Mouse (Mus musculus): ENCODE data around the gene Galnt2. TPM values are rescaled to one million over a fixed set of nuclear protein-coding genes. Genes with fewer than 3 reads are reported as not detected.
A peak's percentile ranks its signal among the peaks of the same experiment; 100 is the strongest.

Galnt2 gene
- total RNA-seq, 2 experiments from 2014 or later = 41.9 to 42.7 TPM

DNA sequence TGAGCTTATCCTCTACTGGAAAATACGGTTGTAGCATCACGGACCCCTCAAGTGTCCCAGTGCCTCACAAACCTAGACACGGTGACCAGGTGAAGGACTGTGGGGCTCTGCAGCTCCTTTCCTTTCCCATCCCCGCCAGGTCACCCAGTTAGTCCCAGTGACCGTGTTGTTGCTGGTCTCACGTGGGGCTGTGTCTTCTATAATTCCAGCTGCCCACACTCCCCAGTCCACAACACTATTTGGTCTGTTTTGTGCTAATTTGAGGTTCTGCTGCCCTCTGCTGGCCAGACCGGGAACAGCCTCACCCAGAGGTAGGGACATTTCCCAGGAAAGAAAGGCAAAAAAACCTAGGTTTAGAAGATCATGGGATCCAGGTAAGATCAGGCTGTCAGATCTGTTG, 118.5 kb downstream of the Galnt2 start:
- peak; percentile 84 to 89 for DNase-seq
- intact Hi-C loops (cut with DNase I) = loop anchor here (1.0 to 5.0 kb wide), 3 partner anchors 62 to 422 kb away; no protein-coding TSS in a partner anchor

DNA sequence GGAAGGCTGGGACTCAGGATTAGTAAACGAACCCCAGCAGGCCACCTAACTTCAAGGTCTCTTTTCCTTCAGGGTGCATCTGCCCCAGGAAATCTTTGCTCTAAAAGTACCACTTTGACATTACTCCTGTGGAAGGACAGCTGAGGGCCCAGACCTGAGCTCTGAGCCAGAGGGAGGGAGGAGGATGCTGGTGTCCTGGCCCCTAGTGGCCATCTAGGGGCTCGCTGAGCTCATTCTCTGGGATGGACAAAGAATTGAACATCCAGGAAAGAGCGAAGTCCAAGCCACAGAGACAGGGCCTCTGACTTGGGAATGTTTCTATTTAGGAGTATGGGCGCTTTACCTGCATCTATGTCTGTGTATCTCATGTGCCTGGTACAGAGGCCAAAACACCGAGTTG, 120.4 kb downstream of the Galnt2 start:
- intact Hi-C loops (cut with DNase I) = no loop called here
- DNase-seq = no peak

DNA sequence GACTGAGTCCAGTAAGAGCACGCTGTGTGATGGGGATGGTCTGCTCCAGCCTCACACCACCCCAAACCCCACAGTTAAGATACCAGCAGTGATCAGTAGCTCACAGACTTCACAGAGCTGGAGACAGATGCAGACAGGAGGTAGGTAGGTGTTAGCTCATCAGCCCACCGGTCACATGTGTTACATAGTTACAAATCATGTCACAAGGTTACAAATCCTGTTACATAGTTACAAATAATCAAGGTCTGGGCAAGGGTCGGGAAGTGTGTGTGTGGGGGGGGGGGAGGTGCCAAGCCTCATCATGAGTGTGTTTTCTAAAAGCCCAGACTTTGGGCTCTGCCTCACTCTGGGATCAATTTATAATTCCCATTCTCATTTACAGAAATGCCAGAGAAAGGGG, 129.7 kb downstream of the Galnt2 start:
- DNase-seq = no peak
- intact Hi-C loops (cut with DNase I) = no loop called here

DNA sequence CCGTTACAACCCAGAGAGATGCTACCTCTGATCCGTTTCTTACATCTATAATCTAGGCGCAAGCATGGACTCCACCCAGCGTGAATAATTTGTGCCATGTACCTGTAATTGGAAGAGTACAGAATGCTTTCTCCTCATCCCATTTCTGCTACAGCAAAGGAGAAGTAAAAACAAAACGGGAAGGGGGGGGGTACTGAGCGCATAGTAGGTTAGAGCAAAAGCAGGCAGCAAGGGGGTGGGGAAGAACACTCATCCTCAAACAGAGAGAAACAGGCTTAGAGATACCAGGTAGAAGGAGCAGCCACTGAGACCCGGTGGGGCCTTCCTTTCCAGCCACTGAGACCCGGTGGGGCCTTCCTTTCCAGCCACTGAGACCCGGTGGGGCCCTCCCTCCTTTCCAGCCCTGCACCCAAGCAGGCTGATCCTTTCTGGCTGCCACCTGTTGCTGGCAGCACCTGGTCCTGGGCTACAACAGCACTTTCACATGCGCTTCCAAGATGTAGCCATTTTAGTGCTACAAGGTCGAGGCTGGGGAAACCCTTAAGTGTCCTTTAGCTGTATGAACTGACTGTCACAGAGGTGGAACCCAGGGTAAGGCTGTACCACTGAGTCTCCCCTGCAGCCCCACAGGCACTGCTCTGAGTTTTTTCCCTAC, 130.7 kb downstream of the Galnt2 start:
- intact Hi-C loops (cut with DNase I) = no loop called here

DNA sequence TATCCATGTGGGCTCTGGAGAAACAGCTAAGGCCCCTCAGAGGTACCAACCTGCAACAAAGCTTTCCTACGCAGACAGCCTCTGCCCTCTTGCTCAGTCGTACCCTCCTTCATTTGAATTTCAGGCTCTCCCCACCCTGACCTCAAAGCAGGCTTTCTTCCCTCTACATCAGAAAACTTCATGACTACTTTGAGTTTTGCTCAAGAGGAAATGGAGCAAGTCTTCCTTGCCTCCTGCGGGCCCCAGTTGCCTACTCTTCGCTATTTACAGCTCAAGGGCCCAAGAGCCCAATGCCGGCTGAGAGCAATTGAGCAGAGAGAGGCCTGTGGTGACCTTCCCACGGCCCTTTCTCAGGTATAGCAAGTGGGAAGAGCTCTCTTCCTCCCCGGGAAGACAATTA, 131.4 kb downstream of the Galnt2 start:
- no peak for DNase-seq
- intact Hi-C loops (cut with DNase I) = no loop called here

More for the DNA sequence above, 130.7 kb downstream of the Galnt2 start:
- no peak for DNase-seq

GRCm38 (mm10) chr8:124363337-124363736, 132.1 kb downstream of the Galnt2 start:
- intact Hi-C loops (cut with DNase I) = no loop called here
- no peak for DNase-seq

- intact Hi-C loops (cut with DNase I) = no loop called here
- DNase-seq = peak; percentile 61 to 78
Measured at GRCm38 (mm10) chr8:124368213-124368612, 137.0 kb downstream of the Galnt2 start.

DNA sequence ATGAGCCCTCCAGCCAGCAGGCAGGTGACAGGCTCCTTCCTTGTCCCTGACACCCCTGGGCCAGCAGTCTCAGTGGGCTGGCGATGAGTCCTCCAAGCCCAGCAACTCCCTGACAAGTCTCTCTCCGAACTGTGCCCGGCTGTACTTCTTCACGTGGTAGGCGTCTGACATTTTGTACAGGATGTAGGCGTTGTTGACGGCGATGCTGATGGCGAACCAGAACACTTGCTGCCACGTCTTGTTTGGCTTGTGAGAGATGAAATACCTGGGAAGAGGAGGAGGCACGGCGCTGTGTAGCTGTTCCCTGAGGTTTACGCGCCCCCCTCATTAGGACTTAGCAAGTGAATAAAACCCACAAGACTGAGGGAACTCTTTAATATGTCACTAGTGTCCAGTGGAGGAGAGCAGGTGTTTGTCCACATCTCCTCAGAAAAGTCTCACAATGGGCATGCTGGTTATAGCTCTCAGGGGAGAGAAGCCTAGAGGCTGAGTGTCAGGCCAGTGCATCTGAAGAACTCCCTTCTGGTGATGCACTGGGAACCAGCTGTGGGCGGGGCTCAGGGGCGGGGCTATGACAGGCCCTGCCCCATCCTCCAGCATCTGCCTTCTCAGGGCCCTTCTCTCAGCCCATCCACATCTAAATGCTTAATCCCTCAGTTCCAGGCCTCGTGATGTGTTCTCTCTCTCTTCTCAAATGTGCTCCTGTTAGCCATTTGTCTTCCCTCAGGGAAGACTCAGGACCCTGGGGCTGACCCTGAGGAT, 139.4 kb downstream of the Galnt2 start:
- DNase-seq = no peak
- intact Hi-C loops (cut with DNase I) = no loop called here

GRCm38 (mm10) chr8:124371410-124372123, 140.4 kb downstream of the Galnt2 start:
- no peak for DNase-seq
- intact Hi-C loops (cut with DNase I) = no loop called here

DNA sequence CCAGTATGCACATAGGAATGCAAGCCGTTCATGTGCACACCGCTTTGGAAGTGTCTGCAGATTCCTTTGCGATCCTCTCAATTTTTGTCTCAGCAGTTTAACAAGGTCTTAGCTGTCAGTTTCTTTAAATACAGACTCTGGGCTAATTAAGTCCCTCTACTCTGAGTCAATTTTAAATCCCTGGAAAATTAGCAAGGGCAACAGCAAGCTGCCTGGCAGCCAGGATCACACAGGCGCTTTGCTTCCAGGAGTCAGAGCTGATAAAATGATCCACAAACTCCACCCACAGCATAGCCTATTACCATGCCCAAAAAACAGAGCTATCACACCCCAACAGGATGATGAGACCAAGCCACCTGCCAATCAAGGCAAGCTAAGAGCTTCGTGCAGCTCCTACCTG, 142.6 kb downstream of the Galnt2 start:
- DNase-seq = no peak
- intact Hi-C loops (cut with DNase I) = no loop called here

DNA sequence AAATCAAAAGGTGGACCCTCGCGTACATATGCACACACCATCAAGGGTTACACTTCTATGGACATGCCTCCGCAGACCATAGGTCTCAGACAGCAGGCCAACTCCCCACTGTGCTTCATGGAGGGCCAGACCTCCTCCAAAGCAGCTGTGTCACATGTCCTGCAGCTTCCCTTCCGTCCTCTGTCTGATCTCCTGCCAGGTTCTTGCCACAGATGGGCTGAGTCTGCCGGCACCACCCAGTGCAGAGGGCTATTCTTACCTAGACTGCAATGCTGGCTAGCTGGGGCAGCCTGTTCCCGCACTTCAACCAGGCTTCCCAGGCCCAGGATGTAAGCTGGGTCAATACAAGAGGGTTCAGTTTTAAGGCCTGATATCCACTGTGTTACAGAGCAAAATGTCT, 144.0 kb downstream of the Galnt2 start:
- peak in 1 of 2 experiments; percentile 33 for DNase-seq
- intact Hi-C loops (cut with DNase I) = no loop called here

DNA sequence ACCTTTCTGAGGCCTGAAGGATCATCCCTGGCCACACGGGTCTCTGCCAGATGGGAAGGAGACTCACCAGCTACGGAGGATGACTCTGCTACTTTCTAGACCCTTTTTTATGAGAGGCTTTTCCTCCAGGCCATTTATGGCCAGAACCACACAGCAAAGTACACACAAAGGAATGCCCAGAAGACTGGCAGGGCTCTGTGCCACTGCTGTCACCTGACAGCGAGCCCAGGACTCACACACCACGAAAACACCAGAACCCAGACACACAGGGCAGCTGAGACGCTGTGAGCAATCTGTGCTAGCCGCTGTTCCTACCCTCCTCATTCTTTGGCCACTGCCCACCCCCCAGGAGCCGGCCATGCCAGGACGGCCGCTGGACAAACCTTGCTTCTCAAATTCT, 144.5 kb downstream of the Galnt2 start:
- intact Hi-C loops (cut with DNase I) = no loop called here
- no peak for DNase-seq

DNA sequence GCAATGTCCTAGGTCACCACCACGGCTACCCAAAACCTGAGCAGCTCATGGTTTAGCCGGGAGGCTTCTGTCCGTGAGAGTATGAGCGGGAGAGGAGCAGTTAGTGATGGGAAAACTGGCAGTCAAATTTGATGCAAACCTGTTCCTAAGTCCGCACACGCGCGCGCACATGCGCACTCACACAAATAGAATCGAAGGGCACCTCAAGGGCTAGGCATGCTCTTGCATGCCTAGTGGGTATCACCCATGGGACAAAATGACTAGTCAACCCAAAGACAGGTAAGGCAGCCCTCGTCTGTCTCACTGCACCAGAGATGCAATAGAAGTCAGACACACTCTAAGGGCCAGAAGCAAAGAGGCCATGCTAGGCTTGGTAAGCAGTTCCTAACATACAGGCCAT, 145.2 kb downstream of the Galnt2 start:
- intact Hi-C loops (cut with DNase I) = no loop called here
- no peak for DNase-seq

GRCm38 (mm10) chr8:124379289-124379688, 148.1 kb downstream of the Galnt2 start:
- no peak for DNase-seq
- intact Hi-C loops (cut with DNase I) = no loop called here

DNA sequence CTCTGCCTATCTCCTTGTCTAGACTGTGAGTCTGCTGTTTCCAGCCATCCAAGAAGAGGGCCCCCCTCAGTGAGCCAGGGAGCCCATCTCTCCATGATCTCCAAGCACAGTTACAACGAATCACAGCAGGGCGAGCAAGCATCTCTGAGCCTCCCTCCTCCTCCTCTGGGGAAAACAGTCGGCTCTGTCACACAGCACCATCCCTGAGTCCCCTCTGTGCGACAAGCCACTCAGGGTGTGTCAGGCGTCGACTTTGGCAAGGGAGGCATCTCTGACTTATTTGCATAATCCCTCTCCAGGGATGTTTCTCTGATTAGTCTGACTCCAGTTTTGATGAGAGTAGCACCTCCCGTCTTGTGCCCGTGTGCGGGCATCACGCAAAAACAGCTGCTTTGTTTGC, 151.0 kb downstream of the Galnt2 start:
- DNase-seq = no peak
- intact Hi-C loops (cut with DNase I) = no loop called here

GRCm38 (mm10) chr8:124384336-124384735, 153.1 kb downstream of the Galnt2 start:
- intact Hi-C loops (cut with DNase I) = no loop called here
- no peak for DNase-seq

- intact Hi-C loops (cut with DNase I) = no loop called here
- DNase-seq = no peak
Measured at GRCm38 (mm10) chr8:124386225-124386899, 155.2 kb downstream of the Galnt2 start.

GRCm38 (mm10) chr8:124389495-124389894, 158.3 kb downstream of the Galnt2 start:
- intact Hi-C loops (cut with DNase I) = no loop called here
- DNase-seq = no peak

DNA sequence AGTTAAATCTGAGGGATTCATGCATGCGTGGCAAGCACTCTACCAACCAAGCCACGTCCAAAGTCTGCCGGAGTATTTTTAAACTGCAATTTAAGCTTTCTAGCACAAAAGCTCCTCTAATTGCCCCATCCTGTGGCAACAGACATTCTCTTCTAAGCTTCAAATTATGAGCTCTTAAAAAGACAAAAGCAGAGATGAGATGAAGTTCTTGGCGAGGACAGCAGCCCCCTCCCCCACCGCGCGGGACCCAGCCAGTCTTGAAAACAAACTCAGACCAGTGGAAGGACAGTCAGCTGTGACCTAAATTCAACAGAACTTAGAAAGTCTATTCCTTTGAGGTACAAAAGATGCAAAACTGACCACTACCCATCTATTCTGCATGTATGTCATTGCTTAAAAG, 160.0 kb downstream of the Galnt2 start:
- intact Hi-C loops (cut with DNase I) = no loop called here
- DNase-seq = no peak

DNA sequence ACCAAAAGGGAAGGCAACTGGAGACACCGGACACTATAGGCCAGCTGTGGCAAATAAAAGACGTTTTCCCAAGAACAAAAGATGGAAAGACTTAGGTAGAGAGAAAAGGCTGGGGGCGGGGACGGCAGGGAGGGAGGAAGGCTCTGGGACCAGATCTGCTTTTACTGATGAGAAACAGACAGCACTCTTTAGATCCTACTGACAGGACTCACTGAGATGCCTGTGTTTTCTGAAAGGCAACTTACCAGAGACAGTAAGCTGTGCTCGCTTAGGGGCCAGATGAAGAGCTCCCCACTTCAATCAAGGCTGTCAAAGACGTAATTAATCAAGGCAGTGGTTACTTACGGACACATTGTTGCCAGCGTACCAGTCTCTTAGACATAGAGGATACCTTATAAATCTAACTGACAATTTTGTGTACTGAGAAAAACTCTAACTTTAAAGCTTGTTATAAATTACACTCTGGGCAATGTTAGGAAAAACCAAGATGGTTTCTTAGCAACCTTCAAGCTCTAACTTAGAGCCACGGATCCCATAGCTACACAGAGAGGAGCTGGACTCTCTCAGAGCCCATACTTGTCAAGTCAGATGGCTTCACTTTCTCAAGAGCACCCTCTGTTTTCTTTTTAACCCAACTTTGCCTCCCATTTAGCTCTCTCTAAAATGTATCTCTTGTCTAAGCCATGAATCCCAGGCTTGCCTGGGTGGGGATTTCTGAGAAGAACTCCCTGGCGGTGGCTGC, 161.3 kb downstream of the Galnt2 start:
- intact Hi-C loops (cut with DNase I) = no loop called here
- no peak for DNase-seq

Measured in heart, postnatal 14 days (tissue).